Mouse (Mus musculus) gastrocnemius, adult 2 months (tissue): ENCODE data around the gene Phb2. TPM values are rescaled to one million over a fixed set of nuclear protein-coding genes. Genes with fewer than 3 reads are reported as not detected.

ENCODE experiments used
- DNase-seq: peaks from one replicate; pipeline ENCODE4 v3.0.0; 2022
- H3K27ac ChIP-seq: fragments of 200-600 bp; 2 replicates; pipeline ENCODE4 v1.8.1; 2022; ENCODE audit warnings: mild to moderate bottlenecking
- H3K4me3 ChIP-seq: fragments of 200-600 bp; 2 replicates; pipeline ENCODE4 v1.8.1; 2022; ENCODE audit warnings: mild to moderate bottlenecking, moderate library complexity
- CTCF ChIP-seq: fragments of 200-600 bp; IDR thresholded peaks from 2 replicates; pipeline ENCODE4 v1.8.1; 2022; ENCODE audit warnings: antibody characterized with exemption, mild to moderate bottlenecking, moderate library complexity
- intact Hi-C: fragments of 180-260 bp; cut with DNase I; formaldehyde crosslinking; loops from one replicate; pipeline ENCODE4 v1.15.1; 2025
- microRNA-seq: library from miRNA; unstranded; fragments of <30 nt; microRNA quantifications from one replicate; pipeline ENCODE4 v1.2.0, GENCODE M21; 2021
- total RNA-seq, 2 experiments: library from RNA; stranded (reverse); gene quantifications; 2 replicates each; pipeline ENCODE4 v1.2.3; 2021

Phb2 gene
- total RNA-seq, 2 experiments from 2014 or later, result 142 to 184 TPM

- TF ChIP-seq CTCF, result no peak
These were observed 46.7 kb downstream of the Phb2 start for GRCm38 (mm10) chr6:124758849-124759232.

GRCm38 (mm10) chr6:124759259-124759658 lies 47.1 kb downstream of the Phb2 start:
- peak overlapping the region; percentile 89 for H3K27ac ChIP-seq
- intact Hi-C loops, result loop anchor here (1.0 to 5.0 kb wide), 6 partner anchors 46 to 189 kb away; partner anchors contain the start of genes C1rb, Emg1, Lpcat3 and Phb2
- peak overlapping the region; percentile 88 for H3K4me3 ChIP-seq
- TF ChIP-seq CTCF, result peak; percentile 96; the same call in 1 of the 2 replicates
- DNase-seq, result peak; percentile 89

More at GRCm38 (mm10) chr6:124758849-124759232, 46.7 kb downstream of the Phb2 start:
- DNase-seq, result no peak
- Histone ChIP-seq H3K4me3 (peak overlapping the region; percentile 88), H3K27ac (peak overlapping the region; percentile 89)
- intact Hi-C loops, result loop anchor here (1.0 to 5.0 kb wide), 6 partner anchors 46 to 189 kb away; partner anchors contain the start of genes C1rb, Emg1, Lpcat3 and Phb2

GRCm38 (mm10) chr6:124765951-124766350 lies 53.8 kb downstream of the Phb2 start:
- intact Hi-C loops, result loop anchor here (10.0 kb wide), 1 partner anchor 261 kb away; no protein-coding TSS in a partner anchor
- Histone ChIP-seq H3K27ac (no peak overlapping the region), H3K4me3 (no peak overlapping the region)
- no peak for DNase-seq
- no peak for TF ChIP-seq CTCF

Small RNA genes within 50 kb of the gene (microRNA-seq; reads per million reads assigned to microRNA genes)
- gene Mir141, result not detected
- 11.6 reads per million, percentile 10 among the genes with 10 or more reads in this experiment for gene Mir200c

Other genes with a start within 250 kb of the Phb2 start
- under 1 TPM; 0.36 to 0.64 TPM for gene Clstn3, start 247.5 kb upstream of the Phb2 start, total RNA-seq
- gene C1rl, start 219.2 kb upstream of the Phb2 start, total RNA-seq, result under 1 TPM; 0.28 to 0.61 TPM
- gene C1ra, start 199.9 kb upstream of the Phb2 start, total RNA-seq, result 10 to 100 TPM in 1 of 2 experiments, 1 to 10 TPM in 1; 7.4 to 10.5 TPM
- 10 to 100 TPM; 19.8 to 21.9 TPM for gene C1s1, start 170.0 kb upstream of the Phb2 start, total RNA-seq
- gene C1rb, start 142.0 kb upstream of the Phb2 start, total RNA-seq, result 1 to 10 TPM in 1 of 2 experiments, under 1 TPM in 1; 0.36 to 1.2 TPM
- under 1 TPM; 0.31 to 0.39 TPM for gene C1s2, start 76.3 kb upstream of the Phb2 start, total RNA-seq
- 10 to 100 TPM; 14.6 to 19.0 TPM for gene Lpcat3, start 49.3 kb upstream of the Phb2 start, total RNA-seq
- 10 to 100 TPM; 57.7 to 71.8 TPM for gene Emg1, start 158 bp upstream of the Phb2 start, total RNA-seq
- under 1 TPM; 0.61 to 0.87 TPM for gene Ptpn6, start 26.4 kb downstream of the Phb2 start, total RNA-seq
- gene Grcc10, start 29.0 kb downstream of the Phb2 start, total RNA-seq, result 100 to 1,000 TPM; 145 to 182 TPM
- gene Gm45234, start 43.7 kb downstream of the Phb2 start, total RNA-seq, result not detected
- gene Atn1, start 44.2 kb downstream of the Phb2 start, total RNA-seq, result 10 to 100 TPM; 46.4 to 47.9 TPM
- 1 to 10 TPM; 1.2 to 2.0 TPM for gene Eno2, start 57.3 kb downstream of the Phb2 start, total RNA-seq
- gene Lrrc23, start 67.4 kb downstream of the Phb2 start, total RNA-seq, result under 1 TPM in 1 of 2 experiments, not detected in 1; 0.48 TPM
- gene Spsb2, start 96.3 kb downstream of the Phb2 start, total RNA-seq, result 1 to 10 TPM; 2.0 to 2.5 TPM
- 1,000 to 10,000 TPM; 2,224 to 2,391 TPM for gene Tpi1, start 102.0 kb downstream of the Phb2 start, total RNA-seq
- 10 to 100 TPM; 43.4 to 50.1 TPM for gene Usp5, start 117.1 kb downstream of the Phb2 start, total RNA-seq
- gene Cdca3, start 117.2 kb downstream of the Phb2 start, total RNA-seq, result under 1 TPM; 0.26 to 0.31 TPM
- gene Gnb3, start 127.9 kb downstream of the Phb2 start, total RNA-seq, result 1 to 10 TPM in 1 of 2 experiments, under 1 TPM in 1; 0.75 to 1.4 TPM
- 1 to 10 TPM; 4.1 to 7.1 TPM for gene P3h3, start 145.4 kb downstream of the Phb2 start, total RNA-seq
- gene Gpr162, start 151.6 kb downstream of the Phb2 start, total RNA-seq, result not detected
- not detected for gene Cd4, start 175.9 kb downstream of the Phb2 start, total RNA-seq
- under 1 TPM; 0.11 to 0.13 TPM for gene Lag3, start 199.4 kb downstream of the Phb2 start, total RNA-seq
- 10 to 100 TPM; 65.5 to 99.4 TPM for gene Ptms, start 207.8 kb downstream of the Phb2 start, total RNA-seq
- 100 to 1,000 TPM; 202 to 204 TPM for gene Mlf2, start 219.1 kb downstream of the Phb2 start, total RNA-seq